13 mouse cellular contexts compared by ENCODE assay signal in genomic region chr15:102369972-102370371, GRCm38 (mm10). TPM values are rescaled to one million over a fixed set of nuclear protein-coding genes. Genes with fewer than 3 reads are reported as not detected.
DNase-seq lines count a peak whose midpoint lies in the region; ATAC-seq lines count a peak whose summit lies in the region.
"Had no signal": no experiment of that assay in that cellular context is flagged by ENCODE, and none has a peak within 500 bp of the region (broad histone marks: within the 10 kb centered on the region; RNA-seq: fewer than 3 reads in every experiment).

No protein-coding gene starts in this region.

- no peaks in the 10 kb centered on the region for H3K9me3 ChIP-seq in heart, embryonic 16.5 days (replicated peaks; ENCODE audit: control insufficient read depth, low read length)
- H3K9me3 ChIP-seq in megakaryocyte, embryonic 14.5 days = no peaks in the 10 kb centered on the region
- no peaks in the 10 kb centered on the region for H3K9me3 ChIP-seq in limb, embryonic 10.5 days (replicated peaks)
- H3K9me3 ChIP-seq: hindbrain, embryonic 15.5 days had no signal

- peak overlapping the region; percentile 7; the same call in 1 of the 2 replicates for H3K4me2 ChIP-seq in heart, embryonic 16.5 days (ENCODE audit: low read depth, low read length)
- H3K4me2 ChIP-seq: hindbrain, embryonic 15.5 days had no signal

- H3K27me3 ChIP-seq in heart, embryonic 16.5 days (ENCODE audit: control insufficient read depth, insufficient read depth, low read length) = peaks cover 21% of the 10 kb centered on the region
- peaks cover 83% of the 10 kb centered on the region for H3K27me3 ChIP-seq in megakaryocyte, embryonic 14.5 days (replicated peaks)
- H3K27me3 ChIP-seq in limb, embryonic 10.5 days (ENCODE audit: low read depth, poor library complexity, severe bottlenecking) = peaks cover 17% of the 10 kb centered on the region

- intact Hi-C loops in heart, postnatal 14 days (cut with DNase I) = no loop called here

- H3K36me3 ChIP-seq in heart, embryonic 16.5 days (ENCODE audit: control insufficient read depth, insufficient read depth) = no peaks in the 10 kb centered on the region
- no peaks in the 10 kb centered on the region for H3K36me3 ChIP-seq in megakaryocyte, embryonic 14.5 days (replicated peaks; ENCODE audit: low read length)
- H3K36me3 ChIP-seq in limb, embryonic 10.5 days = no peaks in the 10 kb centered on the region
- H3K36me3 ChIP-seq: hindbrain, embryonic 15.5 days had no signal

- no peak overlapping the region for H3K27ac ChIP-seq in heart, embryonic 16.5 days (ENCODE audit: low read length)
- peak overlapping the region; percentile 87 for H3K27ac ChIP-seq in limb, embryonic 10.5 days
- H3K27ac ChIP-seq: gastrocnemius, adult 2 months; hindbrain, embryonic 15.5 days had no signal

- peaks cover 6% of the 10 kb centered on the region for H3K4me1 ChIP-seq in heart, embryonic 16.5 days (ENCODE audit: control insufficient read depth, insufficient read depth, low read length)
- peaks cover 74% of the 10 kb centered on the region for H3K4me1 ChIP-seq in megakaryocyte, embryonic 14.5 days
- peaks cover 51% of the 10 kb centered on the region for H3K4me1 ChIP-seq in limb, embryonic 10.5 days

- 20% methylated on average over 13 of the region's 13 CpGs for WGBS in heart, embryonic 16.5 days
- 15% methylated on average over 13 of the region's 13 CpGs for WGBS in limb, embryonic 10.5 days

- H3K4me3 ChIP-seq in heart, embryonic 16.5 days (ENCODE audit: low read length) = no peak overlapping the region
- peak overlapping the region; percentile 69 for H3K4me3 ChIP-seq in megakaryocyte, embryonic 14.5 days (replicated peaks)
- H3K4me3 ChIP-seq in limb, embryonic 10.5 days = peak overlapping the region; percentile 17
- H3K4me3 ChIP-seq: gastrocnemius, adult 2 months; hindbrain, embryonic 15.5 days had no signal

- ATAC-seq in heart, embryonic 16.5 days (replicated peaks; ENCODE audit: extremely low read depth, insufficient read depth, low FRiP score) = no peak
- no peak for ATAC-seq in megakaryocyte, adult 5-6 weeks (ENCODE audit: poor library complexity, severe bottlenecking)
- no peak for ATAC-seq in monocyte, adult 5-6 weeks (replicated peaks; ENCODE audit: insufficient number of reproducible peaks, low FRiP score, low TSS enrichment, poor library complexity, severe bottlenecking)

- H3K9ac ChIP-seq in heart, embryonic 16.5 days (ENCODE audit: low read length) = no peak overlapping the region
- H3K9ac ChIP-seq: hindbrain, embryonic 15.5 days had no signal

- no peak for DNase-seq in heart, postnatal 14 days
- DNase-seq in limb, embryonic 10.5 days (ENCODE audit: low spot score) = no peak
- peak; percentile 56 for DNase-seq in testis, postnatal 14 days (ENCODE audit: low spot score)
- no peak for DNase-seq in layer of hippocampus, adult 11-12 months (ENCODE audit: low spot score)
- DNase-seq: cerebellum, adult 2 months; gastrocnemius, adult 2 months; retina, postnatal 1 day had no signal

RNA-seq across cellular contexts. Expression of gene Sp7, which starts 3.0 kb away (rescaled TPM):
- 0.11 and 0.20 TPM in 2 replicates for polyA plus RNA-seq in heart, embryonic 16.5 days (2015; fragmentation: Nextera tagmentation; extraction: Ambion mirVana)
- total RNA-seq in heart, postnatal 14 days (2021) = not detected
- polyA plus RNA-seq in megakaryocyte, embryonic 14.5 days (2012; ENCODE audit: insufficient read depth, low replicate concordance) = 0.10 TPM in 1 of 2 replicates, not detected in the other
- not detected in 2 replicates for total RNA-seq in megakaryocyte, adult 5-6 weeks (2015)
- total RNA-seq in megakaryocyte, adult 5-6 weeks (2017) = not detected in 2 replicates
- 1.6 and 1.8 TPM in 2 replicates for polyA plus RNA-seq in limb, embryonic 10.5 days (2016; fragmentation: Nextera tagmentation; extraction: Ambion mirVana)
- not detected in 3 replicates for total RNA-seq in monocyte, adult 5-6 weeks (2017)
- total RNA-seq: gastrocnemius, adult 2 months had no signal
- polyA plus RNA-seq: large intestine, adult 2 months had no signal

RNA-seq across cellular contexts. Expression of gene Aaas, which starts 19.4 kb away (rescaled TPM):
- 49.3 and 55.6 TPM in 2 replicates for polyA plus RNA-seq in heart, embryonic 16.5 days (2015; fragmentation: Nextera tagmentation; extraction: Ambion mirVana)
- 10 to 100 TPM in 1 of 2 experiments, 1 to 10 TPM in 1; 9.5 to 15.2 TPM for total RNA-seq in heart, postnatal 14 days (2021)
- polyA plus RNA-seq in megakaryocyte, embryonic 14.5 days (2012; ENCODE audit: insufficient read depth, low replicate concordance) = 51.2 and 84.3 TPM in 2 replicates
- 67.5 and 75.2 TPM in 2 replicates for total RNA-seq in megakaryocyte, adult 5-6 weeks (2015)
- total RNA-seq in megakaryocyte, adult 5-6 weeks (2017) = 64.3 and 100 TPM in 2 replicates
- 150 and 163 TPM in 2 replicates for polyA plus RNA-seq in limb, embryonic 10.5 days (2016; fragmentation: Nextera tagmentation; extraction: Ambion mirVana)
- 16.5 to 50.9 TPM (median 46.2 TPM) in 3 replicates for total RNA-seq in monocyte, adult 5-6 weeks (2017)

RNA-seq across cellular contexts. Expression of gene Sp1, which starts 36.0 kb away (rescaled TPM):
- 5.0 and 5.5 TPM in 2 replicates for polyA plus RNA-seq in heart, embryonic 16.5 days (2015; fragmentation: Nextera tagmentation; extraction: Ambion mirVana)
- total RNA-seq in heart, postnatal 14 days (2021) = 10 to 100 TPM; 47.5 to 52.3 TPM
- 3.9 and 15.5 TPM in 2 replicates for polyA plus RNA-seq in megakaryocyte, embryonic 14.5 days (2012; ENCODE audit: insufficient read depth, low replicate concordance)
- total RNA-seq in megakaryocyte, adult 5-6 weeks (2015) = 68.3 and 71.8 TPM in 2 replicates
- 64.1 and 72.2 TPM in 2 replicates for total RNA-seq in megakaryocyte, adult 5-6 weeks (2017)
- 9.1 and 9.8 TPM in 2 replicates for polyA plus RNA-seq in limb, embryonic 10.5 days (2016; fragmentation: Nextera tagmentation; extraction: Ambion mirVana)
- total RNA-seq in monocyte, adult 5-6 weeks (2017) = 66.1 to 99.7 TPM (median 74.8 TPM) in 3 replicates

RNA-seq across cellular contexts. Expression of gene Myg1, which starts 38.5 kb away (rescaled TPM):
- polyA plus RNA-seq in heart, embryonic 16.5 days (2015; fragmentation: Nextera tagmentation; extraction: Ambion mirVana) = 56.6 and 67.9 TPM in 2 replicates
- 10 to 100 TPM; 21.0 to 24.3 TPM for total RNA-seq in heart, postnatal 14 days (2021)
- 35.8 and 92.1 TPM in 2 replicates for polyA plus RNA-seq in megakaryocyte, embryonic 14.5 days (2012; ENCODE audit: insufficient read depth, low replicate concordance)
- total RNA-seq in megakaryocyte, adult 5-6 weeks (2015) = 28.4 and 28.6 TPM in 2 replicates
- 47.8 and 52.2 TPM in 2 replicates for total RNA-seq in megakaryocyte, adult 5-6 weeks (2017)
- 123 and 135 TPM in 2 replicates for polyA plus RNA-seq in limb, embryonic 10.5 days (2016; fragmentation: Nextera tagmentation; extraction: Ambion mirVana)
- total RNA-seq in monocyte, adult 5-6 weeks (2017) = 20.0 to 37.9 TPM (median 27.2 TPM) in 3 replicates

RNA-seq across cellular contexts. Expression of gene Pfdn5, which starts 44.1 kb away (rescaled TPM):
- 274 and 277 TPM in 2 replicates for polyA plus RNA-seq in heart, embryonic 16.5 days (2015; fragmentation: Nextera tagmentation; extraction: Ambion mirVana)
- total RNA-seq in heart, postnatal 14 days (2021) = 100 to 1,000 TPM; 262 to 287 TPM
- polyA plus RNA-seq in megakaryocyte, embryonic 14.5 days (2012; ENCODE audit: insufficient read depth, low replicate concordance) = 5.9 and 58.8 TPM in 2 replicates
- 385 and 398 TPM in 2 replicates for total RNA-seq in megakaryocyte, adult 5-6 weeks (2015)
- 347 and 441 TPM in 2 replicates for total RNA-seq in megakaryocyte, adult 5-6 weeks (2017)
- 351 and 381 TPM in 2 replicates for polyA plus RNA-seq in limb, embryonic 10.5 days (2016; fragmentation: Nextera tagmentation; extraction: Ambion mirVana)
- 576 to 776 TPM (median 626 TPM) in 3 replicates for total RNA-seq in monocyte, adult 5-6 weeks (2017)
